Mouse (Mus musculus): ENCODE data around the gene Pramel1.

- TF ChIP-seq CTCF (IDR thresholded peaks at IDR 0.05) (no peak), EP300 (IDR thresholded peaks at IDR 0.05) (no peak)
These were observed 41.9 kb upstream of the Pramel1 start for GRCm38 (mm10) chr4:143352301-143352700.
